8 mouse cellular contexts compared by ENCODE assay signal in the genomic region with DNA sequence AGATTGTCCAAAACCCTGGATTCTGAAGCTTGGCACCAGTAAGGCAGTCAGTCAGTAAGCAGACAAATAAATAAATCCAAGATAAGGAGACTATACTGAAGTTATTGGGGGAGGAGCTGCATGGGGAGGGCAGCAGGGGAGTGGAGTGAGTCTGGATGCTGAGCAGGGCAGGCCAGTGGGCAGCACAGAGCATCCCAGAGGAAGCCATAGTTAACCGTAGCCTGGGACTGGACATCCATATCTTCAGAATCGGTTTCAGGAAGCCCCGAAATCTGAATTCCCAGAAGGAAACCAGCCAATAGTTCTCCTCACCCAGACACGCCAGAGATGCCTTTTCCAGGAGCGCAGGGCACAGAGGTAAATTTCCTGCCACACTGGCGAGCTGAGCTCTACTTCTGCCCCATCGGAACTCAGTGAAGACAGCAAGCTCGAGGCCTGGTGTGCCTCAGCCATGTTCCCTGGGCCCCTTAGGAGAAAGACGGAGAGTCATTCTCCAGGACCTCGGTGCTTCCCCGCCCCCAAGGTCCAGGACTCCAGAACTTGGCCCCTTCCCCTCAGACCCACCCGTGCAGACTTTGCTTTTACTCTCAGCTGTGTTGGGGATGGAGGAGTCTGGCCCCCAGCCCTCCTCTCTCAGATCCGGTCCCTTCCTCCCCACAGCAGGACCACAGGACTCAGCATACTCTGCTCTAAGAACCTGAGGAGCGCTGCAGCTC. TPM values are rescaled to one million over a fixed set of nuclear protein-coding genes. Genes with fewer than 3 reads are reported as not detected.
DNase-seq lines count a peak whose midpoint lies in the region; ATAC-seq and TF ChIP-seq lines count a peak whose summit lies in the region.

No protein-coding gene starts in this region.

- peak overlapping the region; percentile 50 for H3K4me2 ChIP-seq in heart, embryonic 16.5 days (ENCODE audit: low read depth, low read length)
- H3K4me2 ChIP-seq in liver, postnatal 0 days (ENCODE audit: low read depth, low read length) = peak overlapping the region; percentile 69

- no peak for DNase-seq in gastrocnemius, adult 2 months
- DNase-seq in gastrocnemius, postnatal 10 days = no peak
- no peak for DNase-seq in liver, postnatal 0 days
- no peak for DNase-seq in right cerebral cortex, postnatal 14 days
- no peak for DNase-seq in gastrocnemius, adult 8-10 months (ENCODE audit: low spot score in 2 of 2)
- DNase-seq in thymus, postnatal 0 days (ENCODE audit: low spot score) = no peak

- H3K27me3 ChIP-seq in ES-Bruce4 (ENCODE audit: control insufficient read depth, insufficient read depth, low read length, poor library complexity, severe bottlenecking) = no peaks in the 10 kb centered on the region
- no peaks in the 10 kb centered on the region for H3K27me3 ChIP-seq in heart, embryonic 16.5 days (ENCODE audit: control insufficient read depth, insufficient read depth, low read length)
- H3K27me3 ChIP-seq in liver, postnatal 0 days (ENCODE audit: insufficient read depth, low read length) = peaks cover 3% of the 10 kb centered on the region; the same call in 1 of the 2 replicates

- no peak for TF ChIP-seq CTCF in gastrocnemius, adult 2 months (IDR thresholded peaks at IDR 0.05)
- no peak for TF ChIP-seq CTCF in ES-Bruce4 (IDR thresholded peaks at IDR 0.05; ENCODE audit: low read depth, low read length)
- TF ChIP-seq CTCF in liver, postnatal 0 days (IDR thresholded peaks at IDR 0.05; ENCODE audit: low read depth) = no peak

- intact Hi-C loops in gastrocnemius, adult 2 months (cut with DNase I) = no loop called here

- WGBS in heart, embryonic 16.5 days = 39% methylated on average over 14 of the region's 14 CpGs
- 45% methylated on average over 14 of the region's 14 CpGs for WGBS in liver, postnatal 0 days (ENCODE audit: insufficient replicate concordance)

- peak overlapping the region; percentile 76 for H3K4me3 ChIP-seq in gastrocnemius, adult 2 months
- peak overlapping the region; percentile 70 for H3K4me3 ChIP-seq in ES-Bruce4 (ENCODE audit: low read depth, low read length)
- H3K4me3 ChIP-seq in heart, embryonic 16.5 days (ENCODE audit: low read length) = peak overlapping the region; percentile 40
- peak overlapping the region; percentile 31 for H3K4me3 ChIP-seq in liver, postnatal 0 days (ENCODE audit: low read depth, low read length)

- TF ChIP-seq EP300 in ES-Bruce4 (IDR thresholded peaks at IDR 0.05; ENCODE audit: insufficient read depth, low read depth, low read length) = no peak
- no peak for TF ChIP-seq EP300 in liver, postnatal 0 days (IDR thresholded peaks at IDR 0.05; ENCODE audit: low read depth)

- H3K9ac ChIP-seq in ES-Bruce4 (ENCODE audit: low read depth, poor library complexity, severe bottlenecking) = peak overlapping the region; percentile 87
- peak overlapping the region; percentile 37 for H3K9ac ChIP-seq in heart, embryonic 16.5 days (ENCODE audit: low read length)
- H3K9ac ChIP-seq in liver, postnatal 0 days (replicated peaks) = peak overlapping the region; percentile 44

- peaks cover 22% of the 10 kb centered on the region for H3K36me3 ChIP-seq in ES-Bruce4 (ENCODE audit: control insufficient read depth, insufficient read depth, low read length, poor library complexity, severe bottlenecking)
- H3K36me3 ChIP-seq in heart, embryonic 16.5 days (ENCODE audit: control insufficient read depth, insufficient read depth) = peaks cover 23% of the 10 kb centered on the region
- H3K36me3 ChIP-seq in liver, postnatal 0 days (replicated peaks; ENCODE audit: insufficient read depth, low read length) = peaks cover 7% of the 10 kb centered on the region

- TF ChIP-seq POLR2A in ES-Bruce4 (IDR thresholded peaks at IDR 0.05; ENCODE audit: insufficient read depth, low read length) = no peak

- ATAC-seq in heart, embryonic 16.5 days (replicated peaks; ENCODE audit: extremely low read depth, insufficient read depth, low FRiP score) = no peak
- no peak for ATAC-seq in liver, postnatal 0 days

- H3K9me3 ChIP-seq in ES-Bruce4 (replicated peaks; ENCODE audit: control insufficient read depth, insufficient read depth, low read length, poor library complexity, severe bottlenecking) = no peaks in the 10 kb centered on the region
- no peaks in the 10 kb centered on the region for H3K9me3 ChIP-seq in heart, embryonic 16.5 days (replicated peaks; ENCODE audit: control insufficient read depth, low read length)
- no peaks in the 10 kb centered on the region for H3K9me3 ChIP-seq in liver, postnatal 0 days (ENCODE audit: low read length)

- H3K27ac ChIP-seq in gastrocnemius, adult 2 months = peak overlapping the region; percentile 84
- H3K27ac ChIP-seq in ES-Bruce4 (ENCODE audit: insufficient read depth, low read length) = peak overlapping the region; percentile 98
- no peak overlapping the region for H3K27ac ChIP-seq in heart, embryonic 16.5 days (ENCODE audit: low read length)
- H3K27ac ChIP-seq in liver, postnatal 0 days (ENCODE audit: low read depth) = no peak overlapping the region

- peaks cover 2% of the 10 kb centered on the region for H3K4me1 ChIP-seq in ES-Bruce4 (ENCODE audit: control insufficient read depth, insufficient read depth, low read length)
- peaks cover 12% of the 10 kb centered on the region for H3K4me1 ChIP-seq in heart, embryonic 16.5 days (ENCODE audit: control insufficient read depth, insufficient read depth, low read length)
- peaks cover 15% of the 10 kb centered on the region for H3K4me1 ChIP-seq in liver, postnatal 0 days (ENCODE audit: insufficient read depth)

RNA-seq across cellular contexts. Expression of gene Cpt1c, which starts 1.1 kb away (rescaled TPM):
- 1 to 10 TPM in 1 of 2 experiments, under 1 TPM in 1; 0.92 to 2.3 TPM for total RNA-seq in gastrocnemius, adult 2 months (2021)
- 1 to 10 TPM; 4.4 to 5.7 TPM for total RNA-seq in gastrocnemius, postnatal 10 days (2021)
- 73.3 and 84.5 TPM in 2 replicates for polyA plus RNA-seq in ES-Bruce4 (2011; ENCODE audit: insufficient read depth, insufficient read length, low read depth, missing spikeins)
- polyA plus RNA-seq in heart, embryonic 16.5 days (2015; fragmentation: Nextera tagmentation; extraction: Ambion mirVana) = 7.6 and 8.9 TPM in 2 replicates
- 0.98 and 1.1 TPM in 2 replicates for polyA plus RNA-seq in liver, postnatal 0 days (2015; fragmentation: Nextera tagmentation; extraction: Ambion mirVana)
- total RNA-seq in gastrocnemius, adult 8-10 months (2022) = 1 to 10 TPM in 1 of 4 experiments, under 1 TPM in 3; 0.61 to 1.3 (median 0.71) TPM
- polyA plus RNA-seq in thymus, postnatal 0 days (2015; fragmentation: Nextera tagmentation; extraction: Ambion mirVana) = 1.2 and 2.0 TPM in 2 replicates

RNA-seq across cellular contexts. Expression of gene Prmt1, which starts 12.8 kb away (rescaled TPM):
- total RNA-seq in gastrocnemius, adult 2 months (2021) = 100 to 1,000 TPM; 126 to 136 TPM
- 100 to 1,000 TPM; 267 to 271 TPM for total RNA-seq in gastrocnemius, postnatal 10 days (2021)
- 461 and 485 TPM in 2 replicates for polyA plus RNA-seq in ES-Bruce4 (2011; ENCODE audit: insufficient read depth, insufficient read length, low read depth, missing spikeins)
- polyA plus RNA-seq in heart, embryonic 16.5 days (2015; fragmentation: Nextera tagmentation; extraction: Ambion mirVana) = 355 and 387 TPM in 2 replicates
- polyA plus RNA-seq in liver, postnatal 0 days (2015; fragmentation: Nextera tagmentation; extraction: Ambion mirVana) = 73.2 and 76.8 TPM in 2 replicates
- total RNA-seq in gastrocnemius, adult 8-10 months (2022) = 100 to 1,000 TPM; 144 to 162 (median 152) TPM
- polyA plus RNA-seq in thymus, postnatal 0 days (2015; fragmentation: Nextera tagmentation; extraction: Ambion mirVana) = 364 and 365 TPM in 2 replicates

RNA-seq across cellular contexts. Expression of gene Irf3, which starts 23.9 kb away (rescaled TPM):
- 10 to 100 TPM; 18.4 to 18.9 TPM for total RNA-seq in gastrocnemius, adult 2 months (2021)
- 10 to 100 TPM; 26.5 to 35.8 TPM for total RNA-seq in gastrocnemius, postnatal 10 days (2021)
- 56.1 and 57.5 TPM in 2 replicates for polyA plus RNA-seq in ES-Bruce4 (2011; ENCODE audit: insufficient read depth, insufficient read length, low read depth, missing spikeins)
- polyA plus RNA-seq in heart, embryonic 16.5 days (2015; fragmentation: Nextera tagmentation; extraction: Ambion mirVana) = 71.4 and 73.6 TPM in 2 replicates
- polyA plus RNA-seq in liver, postnatal 0 days (2015; fragmentation: Nextera tagmentation; extraction: Ambion mirVana) = 35.9 and 38.0 TPM in 2 replicates
- 10 to 100 TPM; 13.5 to 22.2 (median 17.9) TPM for total RNA-seq in gastrocnemius, adult 8-10 months (2022)
- 138 and 145 TPM in 2 replicates for polyA plus RNA-seq in thymus, postnatal 0 days (2015; fragmentation: Nextera tagmentation; extraction: Ambion mirVana)

RNA-seq across cellular contexts. Expression of gene Bcl2l12, which starts 24.9 kb away (rescaled TPM):
- 1 to 10 TPM; 7.6 to 9.7 TPM for total RNA-seq in gastrocnemius, adult 2 months (2021)
- 10 to 100 TPM; 10.8 to 14.0 TPM for total RNA-seq in gastrocnemius, postnatal 10 days (2021)
- 41.9 and 46.8 TPM in 2 replicates for polyA plus RNA-seq in ES-Bruce4 (2011; ENCODE audit: insufficient read depth, insufficient read length, low read depth, missing spikeins)
- 32.2 and 33.3 TPM in 2 replicates for polyA plus RNA-seq in heart, embryonic 16.5 days (2015; fragmentation: Nextera tagmentation; extraction: Ambion mirVana)
- 11.7 and 13.1 TPM in 2 replicates for polyA plus RNA-seq in liver, postnatal 0 days (2015; fragmentation: Nextera tagmentation; extraction: Ambion mirVana)
- 10 to 100 TPM in 1 of 4 experiments, 1 to 10 TPM in 3; 8.2 to 13.0 (median 9.4) TPM for total RNA-seq in gastrocnemius, adult 8-10 months (2022)
- 66.6 and 68.8 TPM in 2 replicates for polyA plus RNA-seq in thymus, postnatal 0 days (2015; fragmentation: Nextera tagmentation; extraction: Ambion mirVana)

RNA-seq across cellular contexts. Expression of gene Tsks, which starts 30.6 kb away (rescaled TPM):
- not detected for total RNA-seq in gastrocnemius, adult 2 months (2021)
- total RNA-seq in gastrocnemius, postnatal 10 days (2021) = not detected
- polyA plus RNA-seq in ES-Bruce4 (2011; ENCODE audit: insufficient read depth, insufficient read length, low read depth, missing spikeins) = not detected in 2 replicates
- polyA plus RNA-seq in heart, embryonic 16.5 days (2015; fragmentation: Nextera tagmentation; extraction: Ambion mirVana) = 0.12 and 0.40 TPM in 2 replicates
- polyA plus RNA-seq in liver, postnatal 0 days (2015; fragmentation: Nextera tagmentation; extraction: Ambion mirVana) = 0.06 TPM in 1 of 2 replicates, not detected in the other
- not detected for total RNA-seq in gastrocnemius, adult 8-10 months (2022)
- polyA plus RNA-seq in thymus, postnatal 0 days (2015; fragmentation: Nextera tagmentation; extraction: Ambion mirVana) = 0.23 and 0.25 TPM in 2 replicates

Comparison
In these comparisons a context has a peak if more than half of its experiments do, and no peak if none do; other contexts are left out.
1. H3K27ac ChIP-seq: peak in gastrocnemius, adult 2 months (single experiment) and ES-Bruce4 (single experiment); none in heart, embryonic 16.5 days (single experiment) and liver, postnatal 0 days (single experiment).
2. H3K9ac ChIP-seq: peak in every context shown above with its lines; median percentile 87 in ES-Bruce4; 44 in liver, postnatal 0 days; 37 in heart, embryonic 16.5 days.
3. Peak in every context shown above with its lines, with median percentiles within 50 percentile points of each other: H3K4me3 ChIP-seq.